Mouse (Mus musculus): ENCODE data around the gene Eif2b4. TPM values are rescaled to one million over a fixed set of nuclear protein-coding genes. Genes with fewer than 3 reads are reported as not detected.
A peak's percentile ranks its signal among the peaks of the same experiment; 100 is the strongest.

The Eif2b4 gene
- 18.5 and 18.7 TPM in 2 replicates for total RNA-seq (2014; rRNA removed)
- polyA plus RNA-seq (2012; rRNA removed): 47.2 and 51.0 TPM in 2 replicates

DNA sequence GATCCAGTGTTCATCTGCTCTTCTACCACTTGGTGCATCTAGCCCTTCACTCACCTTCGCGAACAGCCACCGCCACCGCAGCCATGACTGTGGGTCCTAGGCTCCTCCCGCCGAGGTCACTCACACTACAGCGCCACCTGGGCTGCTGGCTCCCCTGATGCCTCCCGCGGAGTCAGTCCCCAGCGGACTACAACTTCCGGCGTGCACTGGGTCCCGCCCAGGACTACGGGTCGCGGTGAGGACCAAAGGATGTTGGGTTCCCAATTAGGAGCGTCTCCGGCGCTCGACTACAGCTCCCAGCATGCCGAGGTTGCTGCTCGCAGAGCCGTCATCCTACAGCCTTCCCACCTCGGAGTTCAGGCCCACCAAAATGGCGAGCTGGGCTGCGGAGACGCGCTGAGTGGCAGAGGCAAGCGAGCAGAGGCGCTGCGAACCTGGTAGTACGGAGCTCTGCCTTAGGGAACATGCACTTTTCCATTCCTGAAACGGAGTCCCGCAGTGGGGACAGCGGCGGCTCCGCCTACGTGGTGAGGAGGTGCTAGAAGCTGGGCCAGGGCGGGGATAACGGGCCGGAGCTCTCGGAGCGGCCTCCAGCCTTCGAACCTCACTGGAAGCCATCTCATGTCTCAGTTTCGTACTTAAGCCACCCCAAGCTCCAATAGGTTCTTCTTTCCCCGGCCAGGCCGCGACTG is at the start of gene Eif2b4, which contains the start of gene Snx17:
Gene Eif2b4 (minus strand): TSS at position 492 of the 692 bp plus-strand sequence.
Gene Snx17 (plus strand): TSS at position 289 of the 692 bp plus-strand sequence.
- peaks cover 33% of the 10 kb centered on the region for H3K36me3 ChIP-seq (ENCODE audit: control insufficient read depth, insufficient read depth, low read length)
- TF ChIP-seq CTCF (IDR thresholded peaks at IDR 0.05; ENCODE audit: low read depth, low read length) (peak; percentile 51), POLR2A (IDR thresholded peaks at IDR 0.05; ENCODE audit: extremely low read depth, insufficient read depth, low read length) (peak; percentile 41; the same call in 1 of the 2 replicates)
- H3K27me3 ChIP-seq (ENCODE audit: control insufficient read depth, insufficient read depth, low read length): no peaks in the 10 kb centered on the region
- peak within 1 kb of the TSS; percentile 80 for H3K9ac ChIP-seq (ENCODE audit: low read depth, low read length)
- H3K4me1 ChIP-seq (ENCODE audit: control insufficient read depth, insufficient read depth, low read length): peaks cover 5% of the 10 kb centered on the region
- peak within 1 kb of the TSS; percentile 78 for H3K4me3 ChIP-seq (ENCODE audit: insufficient read depth, low read depth, low read length)
- peak; percentile 96 for DNase-seq (ENCODE audit: extremely low read depth, low read depth, low spot score)
- peak within 1 kb of the TSS; percentile 80 for H3K27ac ChIP-seq (replicated peaks; ENCODE audit: insufficient read depth, low read depth, low read length)
- peaks cover 3% of the 10 kb centered on the region; the same call in 1 of the 2 replicates for H3K79me2 ChIP-seq (ENCODE audit: control insufficient read depth, insufficient read depth, low read length)
- under 1% methylated on average over 48 of the region's 48 CpGs for WGBS

DNA sequence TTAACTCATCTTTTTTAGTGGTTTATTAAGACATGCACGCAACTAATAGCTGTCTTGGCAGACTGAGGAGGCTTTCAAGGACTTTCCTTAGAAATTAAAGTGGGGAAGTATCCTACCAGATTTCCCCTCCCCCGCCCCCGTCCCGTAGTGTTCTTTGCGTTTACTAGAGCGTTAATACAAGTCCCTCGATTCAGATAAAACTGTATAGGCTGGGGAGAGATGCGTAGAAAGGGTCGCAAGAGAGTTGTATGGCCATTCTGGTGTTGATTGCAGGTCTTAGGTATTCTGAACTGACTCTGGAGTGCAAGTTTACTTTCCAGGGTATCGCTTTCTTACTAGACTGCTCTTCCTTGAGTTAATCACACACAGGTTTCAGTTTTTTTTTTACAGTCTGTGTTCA is 49.0 kb upstream of the Eif2b4 start:
- Histone ChIP-seq H3K79me2 (ENCODE audit: control insufficient read depth, insufficient read depth, low read length) (peaks cover 4% of the 10 kb centered on the region; the same call in 1 of the 2 replicates), H3K4me3 (ENCODE audit: insufficient read depth, low read depth, low read length) (no peak overlapping the region), H3K27ac (replicated peaks; ENCODE audit: insufficient read depth, low read depth, low read length) (no peak overlapping the region), H3K36me3 (ENCODE audit: control insufficient read depth, insufficient read depth, low read length) (peaks cover 31% of the 10 kb centered on the region), H3K27me3 (ENCODE audit: control insufficient read depth, insufficient read depth, low read length) (no peaks in the 10 kb centered on the region), H3K9ac (ENCODE audit: low read depth, low read length) (no peak overlapping the region; the same call in 1 of the 2 replicates), H3K4me1 (ENCODE audit: control insufficient read depth, insufficient read depth, low read length) (peaks cover 4% of the 10 kb centered on the region)
- DNase-seq (ENCODE audit: extremely low read depth, low read depth, low spot score): no peak
- WGBS: 18% methylated on average over 10 of the region's 10 CpGs
- TF ChIP-seq POLR2A (IDR thresholded peaks at IDR 0.05; ENCODE audit: extremely low read depth, insufficient read depth, low read length): no peak
- TF ChIP-seq CTCF (IDR thresholded peaks at IDR 0.05; ENCODE audit: low read depth, low read length): no peak

DNA sequence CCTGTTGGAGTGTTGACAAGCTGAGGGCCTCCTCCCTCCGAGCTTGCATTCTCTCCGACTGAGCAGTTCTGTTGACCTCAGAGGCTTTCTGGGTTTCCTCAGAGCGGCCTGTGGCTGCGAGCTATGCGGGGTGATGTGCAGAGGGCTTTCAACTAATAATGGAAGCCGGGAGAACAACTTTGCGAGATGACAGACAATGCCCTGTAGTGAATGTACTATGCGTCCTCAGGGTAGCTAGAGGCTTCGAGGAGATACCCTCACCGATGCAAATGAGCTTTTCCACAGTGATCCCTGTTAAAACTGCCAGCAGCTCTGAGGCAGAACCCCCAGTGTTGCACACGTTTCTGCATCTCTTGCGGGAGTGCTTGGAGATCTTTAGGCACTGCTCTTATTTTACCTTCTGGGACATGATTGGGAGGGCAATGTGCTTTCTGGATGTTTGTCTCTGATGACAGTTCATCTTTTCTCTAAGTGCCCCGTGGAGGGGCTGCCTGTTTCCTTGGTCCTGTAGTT is 48.3 kb upstream of the Eif2b4 start:
- peak overlapping the region; percentile 29; the same call in 1 of the 2 replicates for H3K27ac ChIP-seq (replicated peaks; ENCODE audit: insufficient read depth, low read depth, low read length)
- H3K4me3 ChIP-seq (ENCODE audit: insufficient read depth, low read depth, low read length): peak overlapping the region; percentile 48
- H3K9ac ChIP-seq (ENCODE audit: low read depth, low read length): peak overlapping the region; percentile 10
- H3K79me2 ChIP-seq (ENCODE audit: control insufficient read depth, insufficient read depth, low read length): peaks cover 4% of the 10 kb centered on the region; the same call in 1 of the 2 replicates
- H3K36me3 ChIP-seq (ENCODE audit: control insufficient read depth, insufficient read depth, low read length): peaks cover 25% of the 10 kb centered on the region
- H3K27me3 ChIP-seq (ENCODE audit: control insufficient read depth, insufficient read depth, low read length): no peaks in the 10 kb centered on the region
- DNase-seq (ENCODE audit: extremely low read depth, low read depth, low spot score): peak; percentile 14
- 0% methylated on average over 13 of the region's 13 CpGs for WGBS
- TF ChIP-seq CTCF (IDR thresholded peaks at IDR 0.05; ENCODE audit: low read depth, low read length): no peak
- no peak for TF ChIP-seq POLR2A (IDR thresholded peaks at IDR 0.05; ENCODE audit: extremely low read depth, insufficient read depth, low read length)
- peaks cover 4% of the 10 kb centered on the region for H3K4me1 ChIP-seq (ENCODE audit: control insufficient read depth, insufficient read depth, low read length)

DNA sequence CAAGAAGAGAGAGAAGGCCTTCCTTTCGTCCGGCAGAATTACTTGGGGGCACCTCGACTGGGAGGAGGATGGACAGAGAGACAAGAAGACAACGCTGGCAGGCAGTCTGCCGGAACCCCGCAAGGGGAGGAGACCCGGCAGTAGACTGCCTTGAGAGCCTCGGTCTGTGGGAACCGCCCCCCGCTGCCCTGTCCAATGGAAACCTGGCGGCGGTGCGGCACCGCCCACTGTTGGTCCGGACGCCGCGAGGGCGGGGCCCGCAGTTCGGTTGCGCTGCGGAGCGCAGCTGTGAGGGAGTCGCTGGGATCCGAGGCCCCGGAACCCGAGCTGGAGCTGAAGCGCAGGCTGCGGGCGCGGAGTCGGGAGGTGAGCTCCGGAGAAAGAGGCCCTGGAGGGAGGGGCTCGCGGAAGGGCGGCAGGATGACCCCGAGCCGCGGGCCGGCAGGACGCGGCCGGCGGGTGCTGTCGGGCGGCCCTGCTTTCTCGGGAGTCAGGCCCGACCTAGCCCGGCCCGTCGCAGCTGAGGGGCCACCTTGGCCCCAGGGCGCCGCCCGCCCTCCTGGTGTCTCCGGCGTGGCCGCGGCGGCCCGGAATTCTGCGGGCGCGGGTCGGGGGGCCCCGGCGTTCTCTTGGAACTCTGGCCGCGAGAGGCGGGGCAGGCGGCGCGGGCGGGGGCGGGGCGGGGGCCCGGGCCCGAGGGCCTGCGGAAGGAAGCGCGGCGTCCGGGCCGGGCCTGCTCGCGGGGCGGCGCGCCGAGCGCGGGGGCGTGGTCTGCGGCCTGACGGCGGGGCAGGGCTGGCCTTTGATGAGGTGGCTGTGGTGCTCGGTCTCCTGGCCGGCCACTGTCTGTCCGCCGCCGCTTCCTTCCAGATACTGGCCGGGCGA is 47.6 kb upstream of the Eif2b4 start, which contains the start of the genes Nrbp1 and Gm9970:
Gene Nrbp1 (plus strand): TSS at position 228 of the 885 bp plus-strand sequence.
Gene Gm9970 (minus strand): TSS at position 596 of the 885 bp plus-strand sequence.
- Histone ChIP-seq H3K9ac (ENCODE audit: low read depth, low read length) (peak within 1 kb of the TSS; percentile 97), H3K27ac (replicated peaks; ENCODE audit: insufficient read depth, low read depth, low read length) (peak within 1 kb of the TSS; percentile 95), H3K36me3 (ENCODE audit: control insufficient read depth, insufficient read depth, low read length) (peaks cover 20% of the 10 kb centered on the region), H3K27me3 (ENCODE audit: control insufficient read depth, insufficient read depth, low read length) (no peaks in the 10 kb centered on the region), H3K4me1 (ENCODE audit: control insufficient read depth, insufficient read depth, low read length) (peaks cover 4% of the 10 kb centered on the region), H3K4me3 (ENCODE audit: insufficient read depth, low read depth, low read length) (peak within 1 kb of the TSS; percentile 99), H3K79me2 (ENCODE audit: control insufficient read depth, insufficient read depth, low read length) (peaks cover 4% of the 10 kb centered on the region; the same call in 1 of the 2 replicates)
- 1% methylated on average over 100 of the region's 103 CpGs for WGBS
- TF ChIP-seq POLR2A (IDR thresholded peaks at IDR 0.05; ENCODE audit: extremely low read depth, insufficient read depth, low read length): peak; percentile 79
- TF ChIP-seq CTCF (IDR thresholded peaks at IDR 0.05; ENCODE audit: low read depth, low read length): no peak
- peak; percentile 77 for DNase-seq (ENCODE audit: extremely low read depth, low read depth, low spot score)

DNA sequence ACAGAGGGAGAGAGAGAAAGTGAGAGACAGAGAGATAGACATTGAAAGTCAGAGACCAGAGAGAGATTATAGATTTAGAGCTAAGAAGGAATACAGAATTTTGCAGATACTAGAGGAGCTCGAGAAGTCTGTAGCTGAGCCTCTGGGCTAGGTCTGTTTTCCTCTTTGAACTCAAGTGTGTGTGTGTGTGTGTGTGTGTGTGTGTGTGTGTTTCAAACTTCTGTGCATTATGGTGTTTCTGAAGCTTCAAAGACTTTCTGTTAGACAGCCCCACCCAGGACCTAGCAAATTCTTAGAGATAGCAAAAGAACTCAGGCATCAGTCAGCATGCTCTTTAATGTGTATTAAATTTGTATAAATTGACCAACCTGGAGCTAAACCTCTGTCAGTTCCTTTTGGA is 33.4 kb upstream of the Eif2b4 start:
- H3K27me3 ChIP-seq (ENCODE audit: control insufficient read depth, insufficient read depth, low read length): no peaks in the 10 kb centered on the region
- WGBS: 74% methylated on average over 1 of the region's 1 CpGs
- TF ChIP-seq POLR2A (IDR thresholded peaks at IDR 0.05; ENCODE audit: extremely low read depth, insufficient read depth, low read length): no peak
- TF ChIP-seq CTCF (IDR thresholded peaks at IDR 0.05; ENCODE audit: low read depth, low read length): no peak
- no peak overlapping the region for H3K4me3 ChIP-seq (ENCODE audit: insufficient read depth, low read depth, low read length)
- H3K36me3 ChIP-seq (ENCODE audit: control insufficient read depth, insufficient read depth, low read length): no peaks in the 10 kb centered on the region
- DNase-seq (ENCODE audit: extremely low read depth, low read depth, low spot score): no peak
- H3K4me1 ChIP-seq (ENCODE audit: control insufficient read depth, insufficient read depth, low read length): no peaks in the 10 kb centered on the region
- H3K9ac ChIP-seq (ENCODE audit: low read depth, low read length): no peak overlapping the region
- no peak overlapping the region for H3K27ac ChIP-seq (replicated peaks; ENCODE audit: insufficient read depth, low read depth, low read length)
- no peaks in the 10 kb centered on the region for H3K79me2 ChIP-seq (ENCODE audit: control insufficient read depth, insufficient read depth, low read length)

Measured in liver, adult 2 months (tissue).